Mouse (Mus musculus): ENCODE measurements around the gene Mrps10. TPM values are rescaled to one million over a fixed set of nuclear protein-coding genes. Genes with fewer than 3 reads are reported as not detected.
"Not testable (repeated sequence)": the region's sequence is repeated elsewhere in the genome, so short reads cannot be mapped to it uniquely, and the experiment has no call there.

Mrps10 gene
- polyA plus RNA-seq (2015; fragmentation: Nextera tagmentation; extraction: Ambion mirVana) = 74.1 and 75.8 TPM in 2 replicates

DNA sequence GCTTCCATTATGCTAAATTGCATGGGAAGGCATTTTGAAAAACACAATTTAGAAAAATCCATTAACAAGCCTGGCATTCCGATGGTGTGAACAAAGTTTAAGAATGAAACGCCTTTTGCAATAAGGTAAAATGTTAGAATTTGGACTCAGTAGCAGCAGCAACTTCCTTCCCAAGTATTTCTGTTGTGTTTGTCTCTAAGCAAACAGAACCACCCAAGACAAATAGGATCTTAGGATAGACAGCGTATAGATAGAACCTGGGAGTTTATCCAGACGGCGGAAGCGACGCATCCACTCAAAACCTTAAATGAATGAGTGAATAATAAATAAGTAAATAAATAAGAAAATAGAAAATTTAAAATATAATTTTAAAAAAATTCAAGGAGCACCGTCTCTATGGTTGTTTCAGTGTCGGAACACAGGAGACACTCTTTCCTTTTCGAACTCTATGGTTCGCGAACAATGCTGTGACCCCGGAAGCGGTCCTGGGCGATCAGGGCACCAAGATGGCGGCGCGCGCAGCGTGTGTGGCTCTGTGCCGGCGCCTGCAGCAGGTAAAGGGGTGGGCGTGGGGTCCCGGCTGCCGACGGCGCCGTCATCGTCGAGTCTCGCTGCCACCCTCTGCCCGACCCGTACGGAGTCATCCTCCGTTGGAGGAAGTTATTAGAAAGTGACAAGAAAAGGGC, at the start of gene Mrps10:
Gene Mrps10 (plus strand): TSS at position 487 of the 686 bp plus-strand sequence.
- H3K27me3 ChIP-seq = peaks cover 4% of the 10 kb centered on the region; the same call in 1 of the 2 replicates
- ATAC-seq (ENCODE audit: low FRiP score, low read depth) = peak; percentile 92
- 5% methylated on average over 35 of the region's 35 CpGs for WGBS
- peak within 1 kb of the TSS; percentile 75 for H3K9ac ChIP-seq
- peak within 1 kb of the TSS; percentile 55; the same call in 1 of the 2 replicates for H3K27ac ChIP-seq
- H3K9me3 ChIP-seq = no peaks in the 10 kb centered on the region
- H3K36me3 ChIP-seq = peaks cover 15% of the 10 kb centered on the region
- peak within 1 kb of the TSS; percentile 88 for H3K4me2 ChIP-seq (replicated peaks)
- peak within 1 kb of the TSS; percentile 82 for H3K4me3 ChIP-seq
- peaks cover 22% of the 10 kb centered on the region for H3K4me1 ChIP-seq

DNA sequence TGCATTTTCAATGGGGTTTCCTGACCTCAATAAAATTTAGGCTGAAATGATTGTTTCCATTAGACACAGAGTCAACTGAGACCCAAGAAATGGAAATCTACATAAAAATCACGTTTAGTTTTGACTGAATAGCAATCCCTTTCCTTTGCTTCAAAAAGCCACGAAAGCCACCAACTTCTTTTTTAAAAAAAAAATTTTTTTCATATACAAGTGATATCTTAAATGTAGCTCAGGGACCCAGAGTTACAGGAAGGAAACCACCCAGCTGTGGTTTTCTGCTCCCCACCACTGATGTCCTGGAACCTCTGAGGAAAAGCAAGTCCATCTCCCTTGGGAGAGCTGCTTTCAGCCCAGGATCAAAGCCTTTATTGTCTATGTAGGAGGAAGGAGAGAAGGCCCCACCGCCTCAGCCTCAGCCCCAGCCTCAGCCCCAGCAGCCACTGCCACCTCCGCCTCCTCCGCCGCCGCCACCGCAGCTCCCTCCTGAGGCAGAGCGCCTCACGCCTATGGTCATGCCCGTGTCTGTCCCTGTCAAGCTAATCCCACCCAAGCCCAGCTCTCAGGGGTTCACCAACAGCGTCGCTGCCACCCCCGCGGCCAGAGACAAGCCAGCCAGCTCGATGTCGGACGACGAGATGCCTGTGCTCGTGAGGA, 49.6 kb upstream of the Mrps10 start:
- Histone ChIP-seq H3K4me2 (replicated peaks) (no peak overlapping the region), H3K4me3 (no peak overlapping the region), H3K9ac (no peak overlapping the region), H3K36me3 (peaks cover 79% of the 10 kb centered on the region), H3K9me3 (no peaks in the 10 kb centered on the region), H3K27me3 (no peaks in the 10 kb centered on the region), H3K4me1 (no peaks in the 10 kb centered on the region), H3K27ac (no peak overlapping the region)
- ATAC-seq (ENCODE audit: low FRiP score, low read depth) = no peak
- WGBS = 76% methylated on average over 20 of the region's 20 CpGs

DNA sequence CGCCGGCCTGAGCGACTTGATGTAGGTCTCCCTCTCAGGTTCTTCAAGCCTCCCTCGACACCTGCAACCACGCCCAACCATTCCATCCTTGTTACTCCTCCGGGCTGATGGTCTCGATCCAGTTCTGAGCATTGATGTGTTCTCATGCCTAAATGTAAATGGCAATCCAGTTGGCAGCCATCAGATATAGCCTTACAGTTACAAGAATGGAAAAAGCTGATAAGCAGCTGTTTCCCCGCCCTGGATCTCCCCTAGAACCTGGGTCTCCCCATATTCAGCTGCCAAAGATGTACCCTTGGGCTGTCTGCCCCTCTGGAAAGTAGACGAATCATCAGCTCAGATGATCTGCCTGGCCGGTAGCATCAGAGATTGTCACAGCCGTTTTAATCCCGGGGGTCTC, 48.9 kb upstream of the Mrps10 start:
- Histone ChIP-seq H3K36me3 (peaks cover 77% of the 10 kb centered on the region), H3K27me3 (no peaks in the 10 kb centered on the region), H3K9me3 (no peaks in the 10 kb centered on the region), H3K9ac (no peak overlapping the region), H3K4me1 (no peaks in the 10 kb centered on the region), H3K27ac (no peak overlapping the region), H3K4me3 (no peak overlapping the region), H3K4me2 (replicated peaks) (no peak overlapping the region)
- WGBS = 92% methylated on average over 12 of the region's 12 CpGs
- no peak for ATAC-seq (ENCODE audit: low FRiP score, low read depth)

DNA sequence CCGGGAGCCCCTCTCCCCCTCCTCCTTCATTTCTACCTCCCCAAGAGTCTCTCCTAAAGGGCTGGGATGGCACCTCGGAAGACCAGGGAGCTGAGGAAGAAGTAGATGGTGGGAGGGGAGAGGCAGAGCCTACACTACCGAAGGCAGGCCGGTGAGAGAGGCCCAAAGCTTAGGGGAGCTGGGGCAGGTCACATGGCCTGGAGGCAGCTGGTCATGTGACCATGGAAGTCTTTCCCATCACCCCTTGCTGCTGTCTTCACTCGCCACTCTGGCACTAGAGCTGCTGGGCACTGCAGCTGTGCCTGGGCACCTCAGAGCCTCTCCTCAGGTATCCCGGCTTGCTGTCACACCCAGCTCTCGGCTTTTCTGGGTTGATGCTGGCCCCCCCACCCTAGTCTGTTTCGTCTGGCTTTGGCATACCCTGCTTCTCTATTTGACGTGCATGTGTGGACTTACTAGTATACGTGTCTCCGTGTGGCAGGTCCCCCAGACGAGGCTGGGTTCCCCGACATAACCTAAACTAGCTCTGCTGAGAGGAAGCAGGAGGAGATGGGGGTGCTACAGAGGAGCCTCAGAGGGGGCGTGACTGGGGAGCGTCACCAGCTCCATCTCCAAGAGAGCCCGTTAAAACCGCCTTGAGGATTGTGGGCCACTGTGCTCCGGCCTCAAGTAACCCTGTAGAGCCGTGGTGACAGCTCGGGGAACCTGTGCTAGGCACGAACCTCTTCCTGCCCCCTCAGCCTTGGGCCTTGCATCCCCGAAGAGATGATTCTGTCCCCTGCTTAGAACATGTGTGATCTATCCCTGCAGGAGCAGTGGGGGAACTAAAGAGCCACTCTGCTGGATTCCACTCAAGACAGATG, 46.3 kb upstream of the Mrps10 start:
- Histone ChIP-seq H3K4me3 (no peak overlapping the region), H3K9me3 (no peaks in the 10 kb centered on the region), H3K4me2 (replicated peaks) (no peak overlapping the region), H3K27me3 (no peaks in the 10 kb centered on the region), H3K4me1 (no peaks in the 10 kb centered on the region), H3K9ac (no peak overlapping the region), H3K27ac (no peak overlapping the region), H3K36me3 (peaks cover 74% of the 10 kb centered on the region)
- no peak for ATAC-seq (ENCODE audit: low FRiP score, low read depth)
- 86% methylated on average over 21 of the region's 22 CpGs for WGBS

DNA sequence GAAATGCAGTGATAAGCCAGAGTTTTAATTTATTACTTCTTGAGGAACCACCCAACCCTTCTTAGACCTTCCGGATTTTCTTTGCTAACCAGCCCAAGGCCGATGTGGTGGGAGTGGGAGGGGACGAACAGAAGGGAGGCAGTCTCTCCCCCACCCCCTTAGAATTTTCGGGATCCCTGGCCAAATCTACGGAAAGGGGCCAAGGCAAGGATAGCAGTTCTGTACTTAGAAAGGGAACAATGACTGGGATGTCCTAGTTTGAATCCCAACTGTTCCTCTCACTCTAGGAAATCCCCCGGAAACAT, 45.7 kb upstream of the Mrps10 start:
- Histone ChIP-seq H3K4me1 (no peaks in the 10 kb centered on the region), H3K4me3 (no peak overlapping the region), H3K9ac (no peak overlapping the region), H3K9me3 (no peaks in the 10 kb centered on the region), H3K4me2 (replicated peaks) (no peak overlapping the region), H3K27me3 (no peaks in the 10 kb centered on the region), H3K36me3 (peaks cover 74% of the 10 kb centered on the region), H3K27ac (no peak overlapping the region)
- 91% methylated on average over 6 of the region's 6 CpGs for WGBS
- no peak for ATAC-seq (ENCODE audit: low FRiP score, low read depth)

DNA sequence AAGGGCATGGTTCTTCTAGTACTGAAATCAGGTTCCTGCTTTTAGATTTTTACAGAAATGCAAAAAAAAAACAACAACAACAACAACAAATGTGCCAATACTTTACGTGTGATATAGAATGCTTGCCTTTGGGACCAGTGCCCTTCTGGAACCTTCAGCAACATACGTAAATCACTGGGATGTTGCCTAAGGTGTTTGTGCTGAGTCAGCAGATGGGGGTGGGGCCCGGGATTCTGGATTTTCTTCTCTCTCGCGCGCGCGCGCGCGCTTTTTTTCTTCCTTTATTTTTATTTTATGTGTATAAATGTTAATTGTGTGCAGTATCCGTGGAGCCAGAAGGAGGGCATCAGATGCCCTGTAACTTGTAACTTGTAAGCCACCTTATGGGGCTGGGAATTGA, 41.1 kb upstream of the Mrps10 start:
- Histone ChIP-seq H3K27me3 (no peaks in the 10 kb centered on the region), H3K9ac (no peak overlapping the region), H3K4me3 (no peak overlapping the region), H3K4me2 (replicated peaks) (no peak overlapping the region), H3K27ac (no peak overlapping the region), H3K36me3 (peaks cover 87% of the 10 kb centered on the region), H3K9me3 (no peaks in the 10 kb centered on the region), H3K4me1 (no peaks in the 10 kb centered on the region)
- no peak for ATAC-seq (ENCODE audit: low FRiP score, low read depth)
- 91% methylated on average over 12 of the region's 12 CpGs for WGBS

DNA sequence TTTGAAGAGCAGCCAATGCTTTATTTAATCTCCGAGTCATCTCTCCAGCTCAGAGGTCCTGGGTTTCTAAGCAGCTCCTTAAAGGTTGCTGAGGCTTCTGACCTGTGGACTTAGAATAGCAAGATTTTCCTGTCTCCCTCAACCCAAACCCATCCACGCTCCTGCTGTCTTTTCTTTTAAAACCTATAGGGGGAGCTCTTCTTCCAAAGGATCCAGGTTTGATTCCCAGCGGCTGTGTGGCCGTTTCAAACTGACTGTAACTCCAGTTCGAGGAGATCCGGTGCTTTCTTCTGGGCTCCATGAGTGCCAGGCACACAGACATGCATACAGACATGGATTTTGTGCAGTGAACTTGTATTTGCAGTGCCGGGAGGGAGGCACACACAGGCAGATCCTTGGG, 40.7 kb upstream of the Mrps10 start:
- Histone ChIP-seq H3K27me3 (no peaks in the 10 kb centered on the region), H3K9me3 (no peaks in the 10 kb centered on the region), H3K27ac (no peak overlapping the region), H3K4me3 (no peak overlapping the region), H3K36me3 (peaks cover 82% of the 10 kb centered on the region), H3K4me1 (no peaks in the 10 kb centered on the region), H3K4me2 (replicated peaks) (no peak overlapping the region), H3K9ac (no peak overlapping the region)
- ATAC-seq (ENCODE audit: low FRiP score, low read depth) = no peak
- 65% methylated on average over 7 of the region's 7 CpGs for WGBS

DNA sequence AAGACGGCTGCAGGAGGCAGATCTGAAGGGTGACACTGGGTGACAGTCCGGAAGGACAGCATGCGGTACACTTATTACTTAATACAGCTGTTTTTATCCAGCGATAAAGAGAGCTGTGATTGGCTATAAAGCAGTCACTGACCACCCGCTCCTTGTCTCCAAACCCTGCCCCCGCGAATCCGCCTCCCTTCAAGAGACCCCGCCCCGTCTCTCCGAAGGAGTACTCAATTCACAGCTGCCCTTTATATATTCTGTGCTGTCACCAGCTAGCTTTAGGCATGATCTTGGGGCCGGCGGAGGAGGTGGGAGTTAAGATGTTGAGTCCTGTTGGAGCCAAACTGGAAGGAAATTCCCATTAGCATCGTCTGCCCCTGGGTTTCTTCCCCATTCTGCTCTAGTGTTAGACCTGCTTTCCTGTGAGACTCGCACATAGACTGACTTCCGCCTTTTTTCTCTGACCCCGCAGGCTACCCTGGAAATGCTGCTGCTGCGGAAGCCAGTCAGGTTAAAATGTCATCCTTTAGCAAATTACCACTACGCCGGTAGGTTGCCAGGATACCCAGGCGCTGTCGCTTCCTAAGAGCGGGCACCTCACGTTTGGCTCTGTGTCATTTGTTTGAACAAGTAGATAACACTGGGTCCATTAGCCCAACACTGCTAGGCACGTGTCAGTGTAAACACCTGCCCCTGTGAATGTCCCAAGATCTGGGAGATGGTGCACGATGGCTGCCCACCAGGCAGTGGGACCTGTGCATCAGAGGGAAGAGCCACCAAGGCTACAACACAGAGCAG, 39.9 kb upstream of the Mrps10 start:
- Histone ChIP-seq H3K9ac (no peak overlapping the region), H3K36me3 (peaks cover 78% of the 10 kb centered on the region), H3K27me3 (no peaks in the 10 kb centered on the region), H3K27ac (no peak overlapping the region), H3K4me3 (no peak overlapping the region), H3K4me1 (no peaks in the 10 kb centered on the region), H3K9me3 (no peaks in the 10 kb centered on the region), H3K4me2 (replicated peaks) (no peak overlapping the region)
- no peak for ATAC-seq (ENCODE audit: low FRiP score, low read depth)
- 91% methylated on average over 26 of the region's 26 CpGs for WGBS

DNA sequence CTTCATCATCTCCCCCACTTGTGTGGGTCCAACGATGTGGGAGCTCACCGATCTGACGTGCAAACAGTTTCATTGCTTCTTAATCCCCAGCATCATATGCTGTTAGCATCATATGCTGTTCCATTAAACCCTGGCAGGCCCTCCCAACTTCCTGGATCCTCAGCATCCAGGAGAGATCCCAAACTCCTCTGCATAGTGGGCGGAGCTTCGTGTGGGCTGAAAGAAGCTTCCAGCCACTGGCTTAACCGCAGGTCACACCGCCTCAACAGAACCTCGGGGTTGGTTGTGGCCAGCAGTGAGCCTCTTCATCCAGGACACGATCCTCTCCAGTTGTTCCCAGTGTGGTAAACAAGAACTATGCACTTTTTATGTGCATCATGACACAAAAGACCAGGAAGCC, 38.1 kb upstream of the Mrps10 start:
- Histone ChIP-seq H3K9me3 (no peaks in the 10 kb centered on the region), H3K4me2 (replicated peaks) (no peak overlapping the region), H3K27me3 (no peaks in the 10 kb centered on the region), H3K9ac (no peak overlapping the region), H3K27ac (no peak overlapping the region), H3K4me1 (no peaks in the 10 kb centered on the region), H3K4me3 (no peak overlapping the region), H3K36me3 (peaks cover 84% of the 10 kb centered on the region)
- WGBS = 92% methylated on average over 9 of the region's 9 CpGs
- no peak for ATAC-seq (ENCODE audit: low FRiP score, low read depth)

DNA sequence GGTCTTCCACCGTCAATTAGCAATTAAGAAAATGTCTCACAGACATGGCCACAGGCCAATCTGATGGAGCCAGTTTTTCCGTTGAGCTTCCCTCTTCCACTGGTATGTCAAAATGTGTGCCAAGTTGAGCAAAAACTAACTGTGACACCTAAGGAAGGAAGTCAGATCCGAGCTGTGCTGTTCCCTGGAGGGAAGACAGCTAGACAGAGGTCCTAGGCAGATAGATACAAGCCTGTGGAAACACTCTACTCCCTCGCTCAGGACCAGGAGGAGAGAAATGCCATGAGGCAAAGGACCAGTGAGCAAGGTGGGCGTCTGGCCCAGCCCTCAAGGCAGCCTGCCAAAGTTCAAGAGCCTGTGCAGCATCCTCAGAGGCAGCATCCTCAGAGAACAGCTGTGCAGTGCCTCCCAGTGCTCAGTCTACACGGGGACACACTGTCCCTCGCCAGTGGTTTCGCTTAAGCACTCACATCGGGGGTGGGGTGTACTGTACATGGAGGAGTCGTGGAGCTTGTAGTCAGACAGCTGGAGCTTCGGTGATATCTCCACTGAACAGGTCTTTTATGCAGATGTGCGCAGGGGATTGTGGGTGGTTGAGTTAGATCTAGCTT, 36.6 kb upstream of the Mrps10 start:
- 0 out of 2 replicates have a peak, but pooled peaks have one; percentile 48 for ATAC-seq (ENCODE audit: low FRiP score, low read depth)
- Histone ChIP-seq H3K9me3 (no peaks in the 10 kb centered on the region), H3K4me3 (no peak overlapping the region), H3K4me1 (no peaks in the 10 kb centered on the region), H3K4me2 (replicated peaks) (no peak overlapping the region), H3K27me3 (no peaks in the 10 kb centered on the region), H3K9ac (no peak overlapping the region), H3K27ac (no peak overlapping the region), H3K36me3 (peaks cover 84% of the 10 kb centered on the region)
- 78% methylated on average over 12 of the region's 12 CpGs for WGBS

DNA sequence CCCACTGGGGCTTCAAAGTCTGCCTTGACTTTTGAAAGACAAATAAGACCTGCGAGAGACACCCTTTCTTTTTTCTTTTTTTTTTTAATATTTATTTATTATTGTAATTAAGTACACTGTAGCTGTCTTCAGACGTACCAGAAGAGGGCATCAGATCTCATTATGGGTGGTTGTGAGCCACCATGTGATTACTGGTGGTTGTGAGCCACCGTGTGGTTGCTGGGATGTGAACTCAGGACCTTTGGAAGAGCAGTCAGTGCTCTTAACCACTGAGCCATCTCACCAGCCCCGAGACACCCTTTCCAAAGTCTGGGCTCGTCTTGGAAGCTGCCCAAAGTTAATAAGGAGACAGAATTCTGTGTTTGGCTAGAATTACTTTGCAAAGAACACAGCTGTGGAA, 36.0 kb upstream of the Mrps10 start:
- not testable (repeated sequence) for ATAC-seq (ENCODE audit: low FRiP score, low read depth)
- 50% methylated on average over 5 of the region's 5 CpGs for whole genome bisulfite sequencing
- peaks cover 84% of the 10 kb centered on the region for H3K36me3 ChIP-seq

More for the DNA sequence above, 36.0 kb upstream of the Mrps10 start:
- not testable (repeated sequence) for H3K27ac ChIP-seq; H3K9me3 ChIP-seq; H3K9ac ChIP-seq; H3K4me2 ChIP-seq (replicated peaks); H3K4me1 ChIP-seq; H3K27me3 ChIP-seq; H3K4me3 ChIP-seq

Measured in limb, embryonic 13.5 days (tissue).